Mouse (Mus musculus) erythroid progenitor cell, adult 5-6 weeks (primary cell): ENCODE measurements around the gene Atxn7l3. TPM values are rescaled to one million over a fixed set of nuclear protein-coding genes. Genes with fewer than 3 reads are reported as not detected.

Experiments
- ATAC-seq: replicated peaks from 2 replicates; pipeline ENCODE4 v1.8.0; 2016; ENCODE audit warnings: moderate number of reproducible peaks, mild to moderate bottlenecking, moderate TSS enrichment, inconsistent platforms; ENCODE audit not compliant: poor library complexity, low FRiP score, severe bottlenecking
- total RNA-seq, 2 experiments: library from RNA; stranded (forward) in 1 of 2; stranded (reverse) in 1 of 2; fragments of 150-400 nt in 1 of 2; fragments of 186-747, 209-891 nt in 1 of 2; gene quantifications; 2 replicates each; pipeline versions ENCODE4 v1.2.3 to v1.2.4; 2015 to 2017; ENCODE audit warnings: low replicate concordance in 2 of 2

Atxn7l3 gene
- total RNA-seq, 2 experiments from 2014 or later = 9.8 to 14.3 TPM

DNA sequence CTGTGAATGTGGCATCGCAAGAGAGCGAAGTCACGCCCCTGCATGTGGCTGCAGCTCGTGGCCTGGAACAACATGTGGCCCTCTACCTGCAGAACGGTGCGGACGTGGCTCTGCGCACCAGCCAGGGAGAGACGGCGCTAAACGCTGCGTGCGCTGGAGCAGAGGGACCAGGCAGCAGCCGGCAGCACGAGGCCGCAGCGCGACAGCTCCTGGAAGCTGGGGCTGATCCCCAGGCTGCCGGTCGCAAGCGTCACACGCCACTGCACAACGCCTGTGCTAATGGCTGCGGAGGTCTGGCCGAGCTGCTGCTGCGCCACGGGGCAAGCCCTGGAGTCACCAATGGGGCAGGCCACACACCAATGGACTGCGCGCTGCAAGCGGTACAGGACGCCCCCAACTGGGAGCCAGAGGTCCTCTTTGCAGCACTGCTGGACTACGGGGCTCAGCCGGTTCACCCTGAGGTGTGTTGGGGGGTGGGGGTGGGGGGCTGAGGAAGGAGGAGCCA lies 20.0 kb downstream of the Atxn7l3 start:
- no peak for ATAC-seq

DNA sequence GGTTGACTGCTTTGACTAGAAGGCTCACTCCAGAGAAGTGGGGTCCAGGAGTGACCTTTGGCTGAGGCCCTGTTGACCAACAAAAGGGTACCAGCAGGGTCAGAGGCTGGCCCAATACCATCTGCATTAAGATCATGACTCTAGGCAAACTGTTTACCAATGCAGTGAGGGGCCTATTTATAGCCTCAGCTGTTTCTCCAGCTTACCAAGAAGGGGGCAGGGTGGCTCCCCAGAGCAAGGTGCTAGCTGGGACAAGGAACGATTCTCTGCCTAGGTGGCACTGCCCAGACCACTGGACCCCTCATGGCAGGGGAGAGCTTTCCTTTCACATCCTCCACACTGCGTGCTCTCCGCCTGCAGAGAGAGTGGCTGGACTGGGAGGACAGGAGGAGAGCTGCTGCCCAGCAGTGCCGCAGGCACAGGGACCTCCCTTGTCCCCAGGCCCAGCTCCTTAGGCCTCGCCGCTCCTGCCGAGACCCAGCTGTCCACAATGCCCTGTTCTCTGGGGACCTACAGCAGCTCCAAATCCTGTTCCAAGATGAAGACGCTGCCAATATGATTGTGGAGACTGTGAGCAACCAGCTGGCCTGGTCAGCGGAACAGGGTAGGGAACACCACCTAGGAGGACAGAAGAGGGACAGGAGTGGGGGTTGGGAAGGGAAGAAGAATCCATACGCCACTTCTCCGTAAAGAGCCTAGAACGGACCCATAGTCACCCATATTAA lies 27.7 kb downstream of the Atxn7l3 start, which contains the start of gene Asb16:
Gene Asb16 (plus strand): TSS at position 224 of the 725 bp plus-strand sequence.
- no peak for ATAC-seq

DNA sequence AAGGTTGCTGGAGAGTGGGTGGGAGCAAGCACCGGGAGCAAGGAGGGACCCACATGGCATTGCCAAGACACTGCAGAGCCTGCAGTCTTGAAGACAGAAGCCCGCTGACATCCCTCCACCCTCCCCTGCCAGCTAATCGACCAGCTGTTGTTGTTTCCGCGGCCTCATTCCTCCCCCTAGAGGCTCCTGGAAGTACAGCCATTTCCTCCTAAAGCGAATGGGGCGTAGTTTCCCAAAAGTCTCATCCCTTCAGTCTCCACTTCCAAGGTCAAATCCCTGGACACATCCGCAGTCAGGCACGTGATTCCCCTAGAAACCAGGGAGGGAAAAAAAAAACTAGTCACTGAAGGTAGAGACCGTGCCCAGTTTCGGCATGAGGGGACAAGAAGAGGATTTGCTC lies 29.0 kb downstream of the Atxn7l3 start:
- ATAC-seq = peak; percentile 69

DNA sequence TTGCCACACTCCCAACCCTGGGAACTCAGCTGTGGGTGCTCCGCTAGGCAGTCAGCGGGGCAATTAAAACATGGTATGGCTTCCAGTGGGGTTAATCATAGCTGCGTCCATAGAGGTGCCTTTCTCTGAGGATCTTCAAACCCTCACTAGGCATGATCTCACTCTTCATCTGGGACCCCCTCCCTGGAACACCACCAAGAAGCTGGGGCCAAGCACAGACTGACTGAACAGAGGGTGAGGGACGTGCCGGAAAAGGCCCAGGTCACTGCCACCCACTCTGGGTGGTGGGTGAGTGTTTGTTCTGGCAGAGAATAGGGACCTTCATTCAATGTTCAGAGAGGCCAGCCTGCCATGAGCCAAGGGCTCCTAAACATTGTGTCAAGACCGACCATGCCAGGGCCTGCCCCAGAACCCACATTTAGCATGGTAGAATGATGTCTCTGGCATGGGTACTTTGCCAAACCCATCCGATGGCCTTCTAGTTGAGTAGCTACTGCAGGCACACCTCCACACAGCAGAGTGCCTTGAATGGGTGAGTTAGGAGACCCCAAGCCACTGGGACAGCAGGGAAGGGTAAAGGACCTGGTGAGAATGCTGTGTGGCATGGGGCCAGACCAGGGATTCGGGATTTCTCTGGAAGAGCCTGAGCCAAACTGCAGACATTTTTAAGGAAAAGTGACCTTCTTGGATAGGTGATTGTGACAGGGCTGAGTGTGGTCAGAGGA lies 29.6 kb downstream of the Atxn7l3 start:
- ATAC-seq = no peak

- ATAC-seq = no peak
Measured at GRCm38 (mm10) chr11:102265816-102266215, 30.6 kb downstream of the Atxn7l3 start.

DNA sequence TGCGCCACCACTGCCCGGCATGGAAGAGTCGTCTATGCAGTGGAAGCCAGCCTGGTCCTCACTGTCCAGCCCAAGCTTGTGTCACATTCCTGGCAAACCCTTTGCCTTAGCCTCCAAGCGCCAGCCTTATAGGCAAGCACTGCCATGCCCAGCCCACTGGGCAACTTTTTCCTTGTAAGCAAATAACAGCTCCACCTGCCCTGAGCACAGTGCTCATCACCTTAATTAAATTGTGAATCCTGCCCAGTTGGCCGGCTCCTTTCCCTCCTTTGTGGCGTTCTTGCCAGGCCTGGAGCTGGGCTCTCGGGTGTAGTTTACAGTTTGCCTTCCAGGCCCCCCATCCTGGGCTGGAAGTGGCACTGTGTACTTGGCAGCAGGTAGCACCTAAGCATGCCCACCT lies 33.2 kb downstream of the Atxn7l3 start:
- no peak for ATAC-seq

- no peak for ATAC-seq
Measured at GRCm38 (mm10) chr11:102258521-102258920, 37.9 kb downstream of the Atxn7l3 start.

DNA sequence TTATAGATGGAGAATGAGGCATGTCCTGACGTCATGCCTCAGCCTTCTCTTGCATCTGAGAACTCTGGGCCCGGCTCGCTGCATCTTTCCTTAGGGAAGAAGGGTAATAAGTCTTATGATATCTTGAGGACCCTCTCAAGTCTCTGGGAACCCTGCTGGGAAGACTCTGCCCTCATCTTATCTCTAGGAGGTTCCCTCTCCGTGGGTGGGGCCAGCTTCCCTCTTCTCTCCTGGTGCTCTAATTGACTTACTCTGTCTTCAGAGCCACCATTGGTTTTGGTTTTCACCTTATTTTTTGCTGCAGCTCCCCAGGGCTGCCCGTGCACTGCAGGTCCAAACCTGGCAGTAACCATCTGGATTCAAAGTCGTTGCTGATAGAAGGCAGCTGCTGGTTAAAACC lies 38.3 kb downstream of the Atxn7l3 start:
- ATAC-seq = no peak

DNA sequence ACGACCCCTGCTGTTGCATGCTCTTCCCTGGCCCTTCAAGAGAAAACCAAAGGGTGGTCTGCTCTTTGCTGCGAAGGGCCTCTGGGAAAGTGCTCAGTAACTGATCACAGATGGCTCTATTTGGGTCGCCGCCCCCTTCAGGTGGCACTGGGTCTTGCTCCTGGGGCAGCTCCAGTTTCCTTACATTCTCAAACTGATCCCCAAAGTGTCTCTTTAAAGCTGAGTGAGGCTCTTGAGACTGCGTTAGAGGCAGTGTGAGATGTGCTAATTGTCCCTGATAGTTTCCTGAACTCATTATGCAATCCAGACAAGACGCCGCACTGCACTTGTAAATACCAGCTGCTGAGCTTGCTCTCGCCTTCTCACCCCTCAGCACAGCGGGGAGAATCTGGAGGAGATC lies 38.9 kb downstream of the Atxn7l3 start:
- ATAC-seq = no peak

DNA sequence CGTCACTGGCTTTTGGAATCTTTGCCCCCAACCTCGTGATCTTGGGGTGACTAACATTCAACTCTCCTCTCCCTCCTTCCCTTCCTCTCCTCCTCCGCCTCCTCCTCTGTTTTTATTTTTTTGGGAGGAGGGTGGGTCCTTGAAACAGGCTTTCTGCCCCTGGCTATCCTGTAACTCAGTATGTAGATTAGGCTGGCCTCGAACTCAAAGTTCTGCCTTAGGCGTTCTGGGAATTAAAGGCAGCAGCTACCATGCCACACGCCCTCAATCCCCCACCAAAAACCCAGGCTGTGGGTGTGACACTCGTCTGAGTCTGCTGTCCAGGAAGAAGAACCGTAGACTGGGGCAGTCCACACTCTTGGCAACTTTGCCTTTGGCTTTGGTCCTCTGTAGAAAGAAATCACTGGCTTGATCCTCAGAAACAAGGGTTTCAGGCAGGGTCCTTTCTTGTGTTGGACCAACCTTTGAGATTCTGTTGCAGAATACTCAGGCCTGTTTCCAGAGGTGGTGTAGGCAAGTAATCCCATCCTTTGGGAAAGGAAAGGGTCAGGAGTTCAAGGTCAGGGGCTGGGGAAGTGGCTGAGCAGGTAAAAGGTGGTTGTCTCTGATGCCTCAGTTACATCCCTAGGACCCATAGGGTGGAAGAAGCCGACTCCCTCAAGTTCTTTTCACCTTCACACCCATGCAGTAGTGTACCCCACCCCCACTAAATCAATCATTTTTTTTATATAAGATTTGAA lies 46.9 kb downstream of the Atxn7l3 start:
- peak; percentile 36 for ATAC-seq

- peak; percentile 91 for ATAC-seq
Measured at GRCm38 (mm10) chr11:102248630-102249230, 47.7 kb downstream of the Atxn7l3 start, which contains the start of gene BC030867. TSS of gene BC030867 (plus strand) at chr11:102248882.

DNA sequence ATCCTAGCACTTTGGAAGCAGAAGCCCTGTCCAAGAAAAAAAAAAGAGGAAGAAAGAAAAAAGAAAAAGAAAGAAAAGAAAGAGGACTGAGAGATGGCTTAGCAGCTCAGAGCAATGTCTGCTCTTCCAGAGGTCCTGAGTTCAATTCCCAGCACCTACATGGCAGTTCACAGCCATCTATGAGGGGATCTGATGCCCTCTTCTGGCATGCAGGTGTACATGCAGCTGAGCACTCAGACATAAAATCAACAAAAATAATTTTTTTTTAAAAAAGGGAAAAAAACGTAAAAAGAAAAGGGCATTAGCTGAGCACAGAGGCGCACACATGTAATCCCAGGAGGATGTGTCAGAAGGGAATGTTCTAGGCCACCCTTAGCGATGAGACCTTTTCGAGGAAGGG lies 49.6 kb downstream of the Atxn7l3 start:
- ATAC-seq = no peak

DNA sequence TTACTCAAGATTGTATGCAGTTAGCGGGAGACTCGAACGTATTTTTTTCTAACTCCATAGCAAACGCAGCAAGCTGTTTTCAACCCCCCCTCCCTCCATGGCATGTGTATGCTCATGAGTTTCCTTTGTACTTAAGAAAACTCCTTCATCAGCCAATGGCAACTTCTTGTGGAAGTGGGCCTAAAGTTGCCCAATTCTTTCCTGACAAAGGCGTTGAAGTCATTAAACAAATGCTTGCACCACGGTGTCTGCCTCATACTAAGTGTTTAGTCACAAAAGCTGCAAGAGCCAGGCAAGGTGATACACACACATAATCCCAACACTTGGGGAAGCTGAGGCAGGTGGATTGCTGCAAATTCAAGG lies 50.2 kb downstream of the Atxn7l3 start:
- no peak for ATAC-seq

- ATAC-seq = no peak
Measured at GRCm38 (mm10) chr11:102245581-102246272, 50.7 kb downstream of the Atxn7l3 start.

- ATAC-seq = no peak
Measured at GRCm38 (mm10) chr11:102244926-102245449, 51.4 kb downstream of the Atxn7l3 start.

DNA sequence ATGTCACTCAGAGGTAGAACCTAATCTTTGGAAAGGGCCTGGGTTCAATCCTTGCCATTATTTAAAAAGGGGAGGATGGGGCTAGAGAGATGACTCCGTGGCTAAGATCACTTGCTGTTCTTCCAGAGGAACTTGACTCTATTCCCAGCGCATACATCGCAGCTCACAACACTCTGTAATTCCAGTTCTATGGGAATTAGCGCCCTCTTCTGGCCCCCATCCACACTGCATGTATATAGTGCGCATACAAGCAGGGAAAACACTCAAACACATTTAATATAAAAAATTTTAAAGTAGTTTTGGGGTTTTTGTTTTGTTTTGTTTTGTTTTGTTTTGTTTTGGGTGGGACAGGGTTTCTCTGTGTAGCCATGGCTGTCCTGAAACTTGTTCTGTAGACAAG lies 54.6 kb downstream of the Atxn7l3 start:
- ATAC-seq = no peak

- no peak for ATAC-seq
Measured at GRCm38 (mm10) chr11:102241246-102241645, 55.2 kb downstream of the Atxn7l3 start.

DNA sequence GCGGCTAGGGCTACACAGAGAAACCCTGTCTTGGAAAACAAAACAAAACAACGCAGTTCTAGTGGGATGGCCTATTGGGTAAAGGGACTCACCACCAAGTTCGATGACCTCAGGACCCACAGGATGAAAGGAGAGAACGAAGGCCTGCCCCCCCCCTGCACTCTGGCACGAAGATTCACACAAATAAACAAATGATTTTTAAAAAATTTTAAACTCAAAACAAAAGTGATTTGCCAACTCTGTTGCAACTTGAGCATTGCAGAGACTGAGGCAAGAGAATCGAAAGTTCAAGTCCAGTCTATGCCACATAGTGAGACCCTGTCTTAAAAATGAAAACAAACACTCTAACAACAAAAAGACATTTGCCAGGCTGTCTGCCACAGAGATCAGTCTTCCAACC lies 55.8 kb downstream of the Atxn7l3 start:
- no peak for ATAC-seq
